Mouse (Mus musculus): ENCODE measurements around the gene Ntsr2. TPM values are rescaled to one million over a fixed set of nuclear protein-coding genes. Genes with fewer than 3 reads are reported as not detected.

Ntsr2 gene
- polyA plus RNA-seq (2012; ENCODE audit: insufficient read depth, insufficient read length, missing spikeins) = not detected in 2 replicates

DNA sequence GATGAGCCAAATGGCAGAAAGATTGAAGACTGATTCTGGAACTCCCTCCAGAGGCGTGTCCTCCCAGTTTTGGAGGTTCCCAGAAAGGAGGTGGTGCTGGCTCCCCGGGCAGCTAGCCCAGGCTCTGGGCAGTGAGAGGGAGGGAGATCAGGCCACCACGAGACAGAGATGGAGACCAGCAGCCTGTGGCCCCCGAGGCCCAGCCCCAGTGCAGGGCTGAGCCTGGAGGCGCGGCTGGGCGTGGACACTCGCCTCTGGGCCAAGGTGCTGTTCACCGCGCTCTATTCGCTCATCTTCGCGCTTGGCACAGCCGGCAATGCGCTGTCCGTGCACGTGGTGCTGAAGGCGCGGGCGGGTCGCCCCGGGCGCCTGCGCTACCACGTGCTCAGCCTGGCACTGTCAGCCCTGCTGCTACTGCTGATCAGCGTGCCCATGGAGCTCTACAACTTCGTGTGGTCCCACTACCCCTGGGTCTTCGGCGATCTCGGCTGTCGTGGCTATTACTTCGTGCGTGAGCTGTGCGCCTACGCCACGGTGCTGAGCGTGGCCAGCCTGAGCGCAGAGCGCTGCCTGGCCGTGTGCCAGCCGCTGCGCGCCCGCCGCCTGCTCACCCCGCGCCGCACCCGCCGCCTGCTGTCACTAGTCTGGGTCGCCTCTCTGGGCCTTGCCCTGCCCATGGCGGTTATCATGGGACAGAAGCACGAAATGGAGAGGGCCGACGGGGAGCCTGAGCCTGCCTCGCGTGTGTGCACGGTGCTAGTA lies at the start of gene Ntsr2:
Gene Ntsr2, plus strand, starts transcription at position 51 of the 762 bp plus-strand sequence.
- H3K4me1 ChIP-seq (ENCODE audit: control insufficient read depth, insufficient read depth, low read length) = no peaks in the 10 kb centered on the region
- TF ChIP-seq CTCF (IDR thresholded peaks at IDR 0.05; ENCODE audit: low read depth, low read length) = no peak
- no peak for TF ChIP-seq POLR2A (IDR thresholded peaks at IDR 0.05; ENCODE audit: borderline replicate concordance, low read depth, low read length)
- H3K4me3 ChIP-seq (ENCODE audit: insufficient read depth, low read length) = no peak within 1 kb of the TSS
- H3K27ac ChIP-seq (ENCODE audit: insufficient read depth, low read depth, low read length) = no peak within 1 kb of the TSS

- Histone ChIP-seq H3K4me1 (ENCODE audit: control insufficient read depth, insufficient read depth, low read length) (no peaks in the 10 kb centered on the region), H3K27ac (ENCODE audit: insufficient read depth, low read depth, low read length) (no peak overlapping the region), H3K4me3 (ENCODE audit: insufficient read depth, low read length) (no peak overlapping the region)
- TF ChIP-seq POLR2A (IDR thresholded peaks at IDR 0.05; ENCODE audit: borderline replicate concordance, low read depth, low read length) (no peak), CTCF (IDR thresholded peaks at IDR 0.05; ENCODE audit: low read depth, low read length) (no peak)
Observed at GRCm38 (mm10) chr12:16605624-16606023, 47.6 kb upstream of the Ntsr2 start.

DNA sequence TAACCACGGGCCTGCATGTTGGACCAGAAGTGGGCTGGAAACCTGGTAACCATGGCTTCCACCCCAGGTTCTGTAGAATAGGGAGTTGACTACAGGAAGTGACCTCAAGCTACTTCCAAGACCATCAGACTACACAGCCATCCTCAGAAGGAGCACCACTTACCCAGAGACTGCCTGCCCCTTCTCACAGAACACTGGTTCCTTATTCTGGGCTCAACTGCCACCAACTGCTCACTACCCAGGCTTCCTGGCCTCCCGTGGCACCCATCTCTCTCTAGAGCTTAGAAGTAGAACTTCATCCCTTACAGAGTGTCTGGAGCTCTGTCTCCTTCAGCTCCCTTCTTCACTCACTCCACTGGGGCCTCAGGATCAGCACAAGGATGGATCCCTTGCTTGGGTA lies 42.2 kb upstream of the Ntsr2 start, which contains the start of gene Lpin1:
Gene Lpin1, minus strand, starts transcription at position 31 of the 400 bp plus-strand sequence.
- Histone ChIP-seq H3K27ac (ENCODE audit: insufficient read depth, low read depth, low read length) (no peak within 1 kb of the TSS), H3K4me3 (ENCODE audit: insufficient read depth, low read length) (no peak within 1 kb of the TSS), H3K4me1 (ENCODE audit: control insufficient read depth, insufficient read depth, low read length) (no peaks in the 10 kb centered on the region)
- no peak for TF ChIP-seq POLR2A (IDR thresholded peaks at IDR 0.05; ENCODE audit: borderline replicate concordance, low read depth, low read length)
- TF ChIP-seq CTCF (IDR thresholded peaks at IDR 0.05; ENCODE audit: low read depth, low read length) = no peak

GRCm38 (mm10) chr12:16614556-16614955 lies 38.6 kb upstream of the Ntsr2 start:
- H3K4me3 ChIP-seq (ENCODE audit: insufficient read depth, low read length) = no peak overlapping the region
- TF ChIP-seq POLR2A (IDR thresholded peaks at IDR 0.05; ENCODE audit: borderline replicate concordance, low read depth, low read length) = no peak
- TF ChIP-seq CTCF (IDR thresholded peaks at IDR 0.05; ENCODE audit: low read depth, low read length) = no peak
- H3K4me1 ChIP-seq (ENCODE audit: control insufficient read depth, insufficient read depth, low read length) = no peaks in the 10 kb centered on the region
- no peak overlapping the region for H3K27ac ChIP-seq (ENCODE audit: insufficient read depth, low read depth, low read length)

DNA sequence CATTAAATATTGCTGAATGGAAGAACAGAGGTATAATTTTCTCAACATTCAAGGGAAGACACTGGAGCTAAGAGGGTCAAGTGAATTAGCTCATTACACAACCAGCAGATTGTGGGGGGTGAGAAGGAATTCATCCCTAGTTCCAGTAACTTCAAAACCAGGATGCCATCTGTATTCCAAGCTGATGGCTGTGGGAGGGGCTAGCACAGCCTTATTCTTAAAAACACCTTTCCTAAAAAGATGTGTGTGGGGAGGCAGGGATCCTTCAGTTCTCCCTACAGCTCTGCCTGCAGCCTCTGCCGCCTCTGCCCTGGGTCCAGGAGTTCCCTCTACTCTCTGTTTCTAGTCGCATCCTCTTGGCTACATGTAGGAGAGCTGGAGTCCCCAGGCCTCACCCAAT lies 37.4 kb upstream of the Ntsr2 start:
- H3K27ac ChIP-seq (ENCODE audit: insufficient read depth, low read depth, low read length) = no peak overlapping the region

DNA sequence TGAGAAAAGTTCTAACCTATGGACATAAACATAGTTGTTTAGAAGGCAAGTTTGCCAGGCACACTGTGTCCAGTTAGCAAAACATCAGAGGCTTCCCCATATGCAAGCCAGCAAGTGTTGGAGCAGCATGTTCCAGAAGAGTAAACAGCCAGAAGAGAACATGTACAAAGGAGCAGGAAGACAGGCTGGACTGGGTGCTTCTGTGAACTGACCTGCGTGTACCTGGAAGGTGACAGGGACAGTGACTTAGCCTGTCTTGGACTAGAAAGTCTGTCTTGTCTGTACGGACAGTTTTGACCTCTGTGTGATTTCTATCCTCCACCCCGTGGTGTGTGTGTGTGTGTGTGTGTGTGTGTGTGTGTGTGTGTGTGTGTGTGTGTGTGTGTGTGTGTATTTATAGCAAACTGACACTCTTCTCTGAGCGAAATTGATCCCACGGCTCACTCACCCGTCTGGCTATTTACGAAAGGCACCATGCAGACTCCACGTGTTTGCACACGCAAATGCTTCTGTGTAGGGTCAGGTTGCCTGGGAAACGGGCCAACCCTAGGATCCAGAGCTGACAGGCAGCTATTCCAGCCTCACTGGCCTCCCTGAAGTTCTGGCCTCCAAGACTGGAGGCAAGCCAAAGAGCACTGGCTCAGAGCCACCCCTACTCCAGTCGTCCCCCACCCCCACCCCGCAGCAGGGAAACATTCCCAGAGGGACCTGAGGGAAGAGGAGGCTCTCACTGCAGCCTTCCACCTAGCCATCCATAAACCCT lies 34.5 kb upstream of the Ntsr2 start:
- TF ChIP-seq POLR2A (IDR thresholded peaks at IDR 0.05; ENCODE audit: borderline replicate concordance, low read depth, low read length) = no peak
- TF ChIP-seq CTCF (IDR thresholded peaks at IDR 0.05; ENCODE audit: low read depth, low read length) = no peak
- H3K27ac ChIP-seq (ENCODE audit: insufficient read depth, low read depth, low read length) = no peak overlapping the region
- H3K4me1 ChIP-seq (ENCODE audit: control insufficient read depth, insufficient read depth, low read length) = no peaks in the 10 kb centered on the region
- no peak overlapping the region for H3K4me3 ChIP-seq (ENCODE audit: insufficient read depth, low read length)

More for the DNA sequence above, 37.4 kb upstream of the Ntsr2 start:
- H3K4me3 ChIP-seq (ENCODE audit: insufficient read depth, low read length) = no peak overlapping the region
- H3K4me1 ChIP-seq (ENCODE audit: control insufficient read depth, insufficient read depth, low read length) = no peaks in the 10 kb centered on the region
- no peak for TF ChIP-seq CTCF (IDR thresholded peaks at IDR 0.05; ENCODE audit: low read depth, low read length)
- no peak for TF ChIP-seq POLR2A (IDR thresholded peaks at IDR 0.05; ENCODE audit: borderline replicate concordance, low read depth, low read length)

- TF ChIP-seq CTCF (IDR thresholded peaks at IDR 0.05; ENCODE audit: low read depth, low read length) (no peak), POLR2A (IDR thresholded peaks at IDR 0.05; ENCODE audit: borderline replicate concordance, low read depth, low read length) (no peak)
- no peaks in the 10 kb centered on the region for H3K4me1 ChIP-seq (ENCODE audit: control insufficient read depth, insufficient read depth, low read length)
- H3K4me3 ChIP-seq (ENCODE audit: insufficient read depth, low read length) = no peak overlapping the region
- H3K27ac ChIP-seq (ENCODE audit: insufficient read depth, low read depth, low read length) = no peak overlapping the region
Observed at GRCm38 (mm10) chr12:16619453-16619852, 33.7 kb upstream of the Ntsr2 start.

DNA sequence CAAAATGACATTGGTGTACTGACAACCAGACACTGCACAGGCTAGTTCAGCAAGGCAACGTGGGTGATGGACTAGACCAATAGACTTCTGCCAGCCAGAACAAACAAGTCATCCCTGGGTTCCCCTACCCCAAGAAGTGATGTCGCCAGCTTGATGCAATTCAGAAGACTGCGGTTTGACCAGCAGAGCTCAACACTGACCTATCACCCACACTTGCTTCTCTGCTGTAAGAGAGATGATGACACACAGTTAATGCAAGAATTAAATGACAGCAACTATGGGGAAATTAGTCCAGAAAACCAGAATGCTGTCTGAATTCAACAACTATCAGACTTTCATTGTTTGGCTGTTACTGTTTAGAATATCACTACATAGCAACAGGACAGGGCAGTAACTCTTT lies 33.0 kb upstream of the Ntsr2 start:
- Histone ChIP-seq H3K27ac (ENCODE audit: insufficient read depth, low read depth, low read length) (no peak overlapping the region), H3K4me1 (ENCODE audit: control insufficient read depth, insufficient read depth, low read length) (no peaks in the 10 kb centered on the region), H3K4me3 (ENCODE audit: insufficient read depth, low read length) (no peak overlapping the region)
- TF ChIP-seq CTCF (IDR thresholded peaks at IDR 0.05; ENCODE audit: low read depth, low read length) (no peak), POLR2A (IDR thresholded peaks at IDR 0.05; ENCODE audit: borderline replicate concordance, low read depth, low read length) (no peak)

DNA sequence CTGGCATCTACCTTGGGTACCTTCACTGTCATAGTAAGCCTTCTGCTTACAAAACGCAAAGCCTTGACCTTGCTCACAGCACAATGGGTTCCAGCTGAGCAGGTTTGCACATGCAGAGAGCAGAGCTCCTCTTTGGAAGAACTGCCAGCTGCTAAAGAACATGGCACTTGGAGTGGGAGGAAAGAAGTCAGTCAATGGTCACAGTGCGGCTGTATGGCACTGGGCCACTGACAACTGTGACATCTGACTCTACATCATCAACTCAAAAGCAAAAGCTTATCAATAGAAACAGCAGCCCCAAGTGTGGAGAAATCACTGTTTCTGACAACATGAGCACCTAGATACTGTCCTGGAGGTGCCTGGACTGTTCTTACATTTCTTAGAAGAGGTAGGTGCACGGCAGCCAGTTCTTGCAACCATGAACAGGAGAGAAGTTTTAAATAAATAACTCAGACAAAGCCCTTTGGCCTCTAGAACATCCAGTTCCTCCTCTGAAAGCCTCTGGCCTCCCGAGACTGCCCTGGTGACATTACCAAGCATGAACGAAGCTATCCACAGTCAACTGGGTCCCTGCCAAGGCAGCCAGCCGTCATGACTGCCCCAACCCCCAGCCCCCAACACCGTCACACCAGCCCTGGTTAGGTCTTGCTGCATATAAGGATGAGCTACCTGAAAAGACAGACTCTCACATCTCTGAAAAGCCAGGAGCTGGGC lies 22.9 kb upstream of the Ntsr2 start:
- Histone ChIP-seq H3K4me1 (ENCODE audit: control insufficient read depth, insufficient read depth, low read length) (no peaks in the 10 kb centered on the region), H3K4me3 (ENCODE audit: insufficient read depth, low read length) (no peak overlapping the region), H3K27ac (ENCODE audit: insufficient read depth, low read depth, low read length) (no peak overlapping the region)
- no peak for TF ChIP-seq POLR2A (IDR thresholded peaks at IDR 0.05; ENCODE audit: borderline replicate concordance, low read depth, low read length)
- no peak for TF ChIP-seq CTCF (IDR thresholded peaks at IDR 0.05; ENCODE audit: low read depth, low read length)

All from bone marrow macrophage, adult 2 months (primary cell).